Mouse (Mus musculus) adrenal gland, adult 18-20 months (tissue): Measurements from ENCODE around the gene Spesp1. TPM values are rescaled to one million over a fixed set of nuclear protein-coding genes. Genes with fewer than 3 reads are reported as not detected.
A peak's percentile ranks its signal among the peaks of the same experiment; 100 is the strongest.

Experiments
- DNase-seq, 2 experiments: peaks; one replicate each; pipeline ENCODE4 v3.0.0; 2021 to 2022; ENCODE audit warnings: low spot score in 2 of 2
- microRNA-seq, 2 experiments: library from miRNA; unstranded; fragments of <30 nt; microRNA quantifications; one replicate each; pipeline ENCODE4 v1.2.0; 2021; ENCODE audit warnings: borderline number of aligned reads in 2 of 2
- total RNA-seq, 2 experiments: library from RNA; stranded (reverse); gene quantifications; 1 replicate in 1 of 2; 2 replicates in 1 of 2; pipeline ENCODE4 v1.2.3; 2021

Spesp1 gene
- total RNA-seq, 2 experiments from 2014 or later, result not detected

- DNase-seq, result no peak
Observed at GRCm38 (mm10) chr9:62246380-62246942, 35.5 kb downstream of the Spesp1 start.

GRCm38 (mm10) chr9:62245612-62246379 lies 36.2 kb downstream of the Spesp1 start:
- no peak for DNase-seq

- DNase-seq, result no peak
Observed at GRCm38 (mm10) chr9:62244612-62245010, 37.4 kb downstream of the Spesp1 start.

GRCm38 (mm10) chr9:62243991-62244611 lies 37.9 kb downstream of the Spesp1 start:
- DNase-seq, result peak; percentile 73 to 81

- DNase-seq, result no peak
Observed at GRCm38 (mm10) chr9:62240036-62240435, 42.0 kb downstream of the Spesp1 start.

- DNase-seq, result no peak
Observed at GRCm38 (mm10) chr9:62237381-62237980, 44.5 kb downstream of the Spesp1 start.

GRCm38 (mm10) chr9:62235501-62235900 lies 46.5 kb downstream of the Spesp1 start:
- no peak for DNase-seq

- no peak for DNase-seq
Observed at GRCm38 (mm10) chr9:62232649-62233048, 49.4 kb downstream of the Spesp1 start.

- DNase-seq, result no peak
Observed at GRCm38 (mm10) chr9:62231046-62231445, 51.0 kb downstream of the Spesp1 start.

GRCm38 (mm10) chr9:62229985-62230384 lies 52.0 kb downstream of the Spesp1 start:
- DNase-seq, result no peak

GRCm38 (mm10) chr9:62222481-62222880 lies 59.5 kb downstream of the Spesp1 start:
- no peak for DNase-seq

- no peak for DNase-seq
Observed at GRCm38 (mm10) chr9:62222029-62222428, 60.0 kb downstream of the Spesp1 start.

Small RNA genes within 50 kb of the gene (microRNA-seq; reads per million reads assigned to microRNA genes)
- 0 reads per million in 2 experiments for gene Gm25603

Other genes starting within 250 kb of the Spesp1 start
- 10 to 100 TPM; 23.1 to 43.1 TPM for gene Glce, start 159.6 kb downstream of the Spesp1 start, total RNA-seq
- 100 to 1,000 TPM; 275 to 337 TPM for gene Anp32a, start 59.1 kb upstream of the Spesp1 start, total RNA-seq